Mouse (Mus musculus): ENCODE data around the gene Platr17.
"Not testable (repeated sequence)": the region's sequence is repeated elsewhere in the genome, so short reads cannot be mapped to it uniquely, and the experiment has no call there.

The Platr17 gene

DNA sequence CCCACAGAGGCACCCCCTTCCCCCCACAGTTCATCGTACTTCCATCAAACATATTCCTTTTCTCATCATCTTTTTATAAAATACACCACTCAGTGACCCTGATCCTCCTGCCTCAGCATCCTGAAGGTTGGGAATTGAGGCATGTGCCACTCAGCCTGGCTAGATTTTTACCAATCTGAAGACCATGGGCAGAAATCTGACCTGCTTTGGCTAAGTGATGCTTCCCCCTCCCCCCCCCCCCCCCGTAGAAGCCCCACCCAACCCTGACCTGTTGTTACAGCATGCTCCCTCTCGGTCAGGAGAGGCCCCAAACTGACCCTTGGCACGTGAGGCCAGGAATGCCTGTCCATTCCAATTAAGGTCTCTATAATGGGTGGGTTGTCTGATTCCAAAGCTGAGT, at the start of gene Platr17:
TSS of gene Platr17 (plus strand) at position 301 of the 400 bp plus-strand sequence.
- in situ Hi-C loops (cut with MboI, MseI) = not testable (repeated sequence)

DNA sequence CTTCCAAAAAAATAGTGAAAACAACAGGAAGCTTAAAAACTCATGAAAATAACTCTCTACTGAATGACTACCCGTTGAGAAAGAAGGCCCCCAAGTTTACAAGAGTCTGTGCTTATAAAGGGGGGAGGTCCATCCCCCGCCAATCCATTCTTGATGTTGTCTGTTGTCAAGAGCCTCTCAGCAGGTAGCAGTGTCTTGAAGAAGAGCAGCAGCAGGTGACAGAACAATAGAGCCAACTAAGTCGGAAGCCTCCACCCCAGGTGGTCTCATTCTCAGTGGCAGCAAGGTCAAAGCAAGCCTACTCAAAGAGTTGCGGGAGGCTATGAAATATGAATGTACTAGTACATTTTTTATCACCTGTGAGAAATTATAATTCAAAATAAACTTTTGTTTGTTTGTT, 47.1 kb upstream of the Platr17 start:
- in situ Hi-C loops (cut with MboI, MseI) = no loop called here

DNA sequence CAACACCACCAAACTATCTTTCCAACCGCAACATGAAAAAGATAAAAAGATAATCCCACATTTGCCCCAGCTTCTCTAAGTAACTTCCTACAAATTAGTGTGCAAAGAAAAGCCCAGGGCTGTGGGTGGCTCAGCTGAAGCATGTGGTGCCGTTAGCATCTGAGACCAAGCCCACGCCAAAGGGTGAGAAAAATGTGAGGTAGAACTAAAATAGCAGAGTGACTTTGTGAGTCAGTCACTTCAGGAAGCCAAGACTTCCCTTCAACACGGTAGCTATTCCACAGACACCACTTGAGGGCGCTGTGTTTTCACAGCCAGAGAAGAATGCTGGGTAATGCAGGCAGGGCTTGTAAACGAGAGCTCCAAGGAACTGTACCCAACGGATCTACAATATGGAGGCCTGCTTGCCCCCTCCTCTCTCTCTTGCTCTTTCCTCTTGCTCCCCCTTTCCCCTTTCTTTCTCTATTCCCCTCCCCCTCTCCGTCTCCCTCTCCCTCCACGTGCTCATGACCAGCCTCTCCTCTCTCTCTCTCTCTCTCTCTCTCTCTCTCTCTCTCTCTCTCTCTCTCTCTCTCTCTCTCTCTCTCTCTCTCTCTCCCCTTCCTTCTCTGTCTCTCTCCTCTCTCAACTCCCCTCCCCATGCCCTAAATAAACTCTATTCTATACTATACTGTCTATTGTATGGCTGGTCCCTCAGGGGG, 39.5 kb upstream of the Platr17 start:
- in situ Hi-C loops (cut with MboI, MseI) = no loop called here

DNA sequence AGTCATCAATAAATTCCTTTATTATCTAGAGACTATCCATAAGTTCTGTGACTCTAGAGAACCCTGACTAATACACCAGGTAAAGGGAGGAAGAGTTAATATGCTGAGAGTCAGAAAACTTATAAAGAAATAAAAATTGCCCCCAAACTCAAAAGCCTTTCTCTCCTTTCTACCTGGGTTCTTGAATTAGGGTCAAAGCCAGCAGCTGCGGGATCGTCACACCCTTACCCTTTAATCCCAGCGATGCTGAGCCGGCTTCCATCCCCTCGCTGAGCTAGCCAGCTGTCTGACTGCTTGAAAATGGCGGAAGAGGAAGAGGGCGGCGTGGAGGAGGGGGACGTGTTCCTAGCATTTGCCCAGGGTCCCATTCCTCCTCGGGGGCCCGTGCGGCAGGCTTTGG, 31.4 kb upstream of the Platr17 start, which contains the start of gene Gm7029:
TSS of gene Gm7029 (plus strand) at position 301 of the 400 bp plus-strand sequence.
- in situ Hi-C loops (cut with MboI, MseI) = not testable (repeated sequence)

DNA sequence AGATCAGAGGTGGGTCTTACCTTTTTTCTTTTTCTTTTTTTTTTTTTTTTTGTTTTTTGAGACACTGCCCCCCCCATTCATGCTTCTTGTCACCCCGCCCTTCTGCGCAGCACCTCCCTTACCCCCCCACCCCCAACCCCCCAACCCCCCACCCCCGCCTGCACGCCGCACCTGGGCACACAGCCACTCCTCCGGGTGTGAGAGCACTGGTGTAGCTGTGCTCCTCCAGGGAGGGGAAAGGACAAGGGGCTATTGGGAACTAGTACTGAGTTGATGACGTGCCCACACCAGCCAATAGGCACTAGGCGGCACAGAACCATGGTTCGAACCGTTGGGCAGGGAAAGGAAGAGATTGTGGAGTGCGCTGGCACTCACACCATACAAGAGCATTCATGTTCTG, 30.5 kb upstream of the Platr17 start:
- in situ Hi-C loops (cut with MboI, MseI) = no loop called here

DNA sequence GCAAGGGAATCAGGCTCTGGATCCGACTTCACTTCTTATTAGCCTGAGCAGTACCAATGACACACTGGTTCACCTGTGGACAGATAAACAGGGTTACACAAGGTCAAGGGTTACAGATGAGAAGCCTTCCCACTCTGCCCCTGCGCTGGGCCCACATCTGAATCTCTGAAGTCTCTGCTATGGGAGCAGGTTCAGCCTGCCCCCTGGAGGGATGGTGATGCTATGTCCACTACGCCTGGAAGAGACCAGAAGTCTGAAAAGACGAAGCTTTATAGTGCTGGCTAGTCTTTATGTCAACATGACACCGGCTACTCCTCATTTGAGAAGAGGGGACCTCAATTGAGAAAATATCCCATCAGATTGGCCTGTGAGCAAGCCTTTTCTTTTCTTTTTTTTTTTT, 29.1 kb upstream of the Platr17 start:
- in situ Hi-C loops (cut with MboI, MseI) = not testable (repeated sequence)

DNA sequence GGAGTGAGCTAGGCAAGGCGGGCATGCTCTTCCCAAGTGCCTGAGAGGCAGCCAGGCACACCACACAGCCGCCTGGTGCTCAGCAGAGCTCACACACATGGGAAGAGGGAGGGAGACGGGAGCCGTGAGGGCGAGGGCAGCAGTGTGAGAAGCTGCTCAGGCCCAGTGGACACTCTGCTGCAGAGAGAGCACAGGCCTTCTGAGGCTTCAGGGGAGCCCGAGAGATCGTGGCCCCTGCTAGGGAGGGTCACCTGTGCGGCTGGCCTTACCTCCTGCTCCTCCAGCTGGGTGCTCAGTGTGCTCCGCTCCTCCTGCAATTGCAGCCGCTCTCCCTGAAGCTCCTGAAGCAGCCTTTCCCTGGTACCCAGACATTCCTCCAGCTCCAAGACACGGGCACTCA, 20.6 kb upstream of the Platr17 start:
- in situ Hi-C loops (cut with MboI, MseI) = not testable (repeated sequence)

DNA sequence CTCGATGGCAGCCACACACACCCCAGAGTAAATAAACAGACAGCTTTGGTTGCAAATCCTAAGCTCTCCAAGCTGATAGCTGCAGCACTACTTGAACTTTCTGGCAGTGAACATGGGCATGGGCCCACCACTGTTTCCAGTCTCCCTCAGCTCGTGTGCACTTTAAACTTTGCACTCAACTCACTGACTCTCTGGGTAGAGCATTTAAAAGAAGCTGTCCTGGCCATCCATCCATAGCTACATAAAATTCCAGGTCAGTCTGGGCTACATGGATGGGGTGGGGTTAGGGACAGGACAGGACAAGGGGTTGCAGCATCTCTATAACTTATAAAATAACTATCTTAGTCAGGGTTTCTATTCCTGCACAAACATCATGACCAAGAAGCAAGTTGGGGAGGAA, 17.1 kb upstream of the Platr17 start:
- in situ Hi-C loops (cut with MboI, MseI) = not testable (repeated sequence)

DNA sequence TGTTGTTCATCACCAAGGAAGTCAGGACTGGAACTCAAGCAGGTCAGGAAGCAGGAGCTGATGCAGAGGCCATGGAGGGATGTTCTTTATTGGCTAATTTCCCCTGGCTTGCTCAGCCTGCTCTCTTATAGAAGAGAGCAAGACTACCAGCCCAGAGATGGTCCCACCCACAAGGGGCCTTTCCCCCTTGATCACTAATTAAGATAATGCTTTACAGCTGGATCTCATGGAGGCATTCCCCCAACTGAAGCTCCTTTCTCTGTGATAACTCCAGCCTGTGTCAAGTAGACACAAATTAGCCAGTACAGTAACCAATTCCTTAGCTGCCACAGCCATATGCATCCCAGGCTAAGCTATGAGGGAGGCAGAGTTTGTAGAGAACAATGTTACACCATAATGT, 16.7 kb upstream of the Platr17 start:
- in situ Hi-C loops (cut with MboI, MseI) = not testable (repeated sequence)

DNA sequence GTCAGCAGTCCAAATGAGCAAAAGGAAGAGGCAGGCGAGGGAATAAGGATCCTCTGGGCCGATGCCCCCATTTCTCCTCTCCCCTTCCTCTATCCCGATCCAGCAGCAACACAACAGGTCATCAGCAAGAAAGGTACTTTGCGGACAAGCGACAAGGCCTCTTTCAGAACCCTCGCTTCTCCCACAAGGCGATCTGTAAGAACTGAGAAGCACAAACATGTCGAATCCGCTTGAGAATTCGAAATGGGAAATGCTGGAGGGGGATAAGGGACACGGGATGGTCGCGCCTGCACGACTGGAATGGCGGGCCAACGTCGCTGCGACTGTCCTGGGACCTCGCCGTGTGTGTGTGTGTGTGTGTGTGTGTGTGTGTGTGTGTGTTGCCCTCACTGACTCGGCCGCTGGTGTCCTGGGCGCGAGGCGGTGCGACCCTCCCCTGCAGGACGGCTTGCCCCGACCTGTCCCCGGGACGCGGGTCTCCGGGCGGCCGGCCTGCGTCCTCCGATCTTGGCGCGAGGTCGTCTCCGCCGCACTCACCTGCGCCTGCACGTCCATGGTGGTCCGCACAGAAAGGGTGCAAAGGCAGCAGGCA, 14.9 kb upstream of the Platr17 start:
- in situ Hi-C loops (cut with MboI, MseI) = not testable (repeated sequence)

DNA sequence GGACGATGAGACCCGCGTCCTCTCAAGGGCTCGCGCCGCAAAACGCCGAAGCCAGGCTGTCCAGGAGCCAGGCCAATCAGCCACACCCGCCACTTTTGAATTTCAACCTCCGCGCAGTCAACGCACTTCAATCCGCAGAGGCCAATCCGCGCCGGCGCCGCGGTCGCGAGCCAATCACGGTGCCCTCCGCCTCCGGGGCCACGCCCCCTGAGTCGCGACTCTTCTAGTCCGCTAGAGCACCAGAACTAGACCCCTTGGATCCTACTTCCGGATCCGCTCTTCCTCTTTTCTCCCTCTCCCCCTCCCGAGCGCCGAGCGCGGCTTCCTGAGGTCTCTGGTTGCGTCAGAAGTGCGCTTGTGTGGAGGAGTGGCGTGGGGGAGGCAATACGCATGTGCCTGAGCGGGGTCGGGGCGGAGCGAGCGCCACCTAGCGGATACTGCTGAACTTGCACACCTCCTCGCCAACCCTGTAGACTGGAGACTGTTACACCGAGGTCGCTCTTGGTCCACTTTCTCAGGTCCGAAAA, 14.3 kb upstream of the Platr17 start, which contains the start of gene Kifc1:
TSS of gene Kifc1 (minus strand) at position 129 of the 527 bp plus-strand sequence.
- in situ Hi-C loops (cut with MboI, MseI) = no loop called here

DNA sequence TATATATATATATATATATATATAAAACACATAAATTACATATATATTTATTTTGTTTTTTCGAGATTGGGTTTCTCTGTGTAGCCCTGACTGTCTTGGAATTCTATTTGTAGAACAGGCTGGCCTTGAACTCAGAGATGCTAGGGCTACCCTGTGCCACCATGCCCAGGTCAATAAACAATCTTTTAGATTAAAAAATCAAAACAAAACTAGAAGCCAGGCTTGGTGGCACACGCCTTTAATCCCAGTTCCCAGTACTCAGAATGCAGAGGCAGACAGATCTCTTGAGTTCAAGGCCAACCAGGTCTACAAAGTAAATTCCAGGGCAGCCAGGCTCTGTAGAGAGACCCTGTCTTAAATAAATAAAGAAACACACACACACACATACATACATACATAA, 13.6 kb upstream of the Platr17 start:
- in situ Hi-C loops (cut with MboI, MseI) = no loop called here

DNA sequence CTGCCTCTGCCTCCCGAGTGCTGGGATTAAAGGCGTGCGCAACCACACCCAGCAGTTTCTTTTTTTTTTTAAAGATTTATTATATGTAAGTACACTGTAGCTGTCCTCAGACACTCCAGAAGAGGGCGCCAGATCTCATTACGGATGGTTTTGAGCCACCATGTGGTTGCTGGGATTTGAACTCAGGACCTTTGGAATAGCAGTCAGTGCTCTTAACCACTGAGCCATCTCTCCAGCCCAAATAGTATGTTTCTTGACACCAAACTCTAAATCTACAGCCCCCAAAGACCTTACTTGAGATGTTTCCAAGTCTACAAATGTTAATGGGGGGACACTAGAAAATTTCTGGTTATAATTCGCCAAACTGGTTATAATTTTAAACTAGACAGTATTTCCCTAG, 13.0 kb upstream of the Platr17 start:
- in situ Hi-C loops (cut with MboI, MseI) = not testable (repeated sequence)

DNA sequence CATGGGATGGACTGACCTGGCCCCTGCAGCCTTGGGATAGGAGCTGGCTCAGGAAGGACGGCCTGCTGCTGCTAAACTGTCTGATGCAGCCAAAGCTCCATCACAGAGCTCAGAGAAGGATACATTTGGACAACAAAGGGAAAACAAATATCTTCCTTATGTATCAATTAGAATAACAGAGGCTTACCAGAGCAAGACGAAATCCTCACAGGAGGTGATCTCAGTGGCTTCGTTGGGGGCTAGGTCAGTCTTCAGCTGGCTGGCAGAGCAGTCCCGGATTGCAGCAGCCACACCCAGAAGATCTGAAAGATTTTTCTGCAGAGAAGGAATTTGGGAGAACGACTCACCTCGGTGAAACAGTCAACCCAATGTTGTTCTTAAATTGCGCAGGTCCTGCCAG, 12.5 kb upstream of the Platr17 start:
- in situ Hi-C loops (cut with MboI, MseI) = no loop called here

DNA sequence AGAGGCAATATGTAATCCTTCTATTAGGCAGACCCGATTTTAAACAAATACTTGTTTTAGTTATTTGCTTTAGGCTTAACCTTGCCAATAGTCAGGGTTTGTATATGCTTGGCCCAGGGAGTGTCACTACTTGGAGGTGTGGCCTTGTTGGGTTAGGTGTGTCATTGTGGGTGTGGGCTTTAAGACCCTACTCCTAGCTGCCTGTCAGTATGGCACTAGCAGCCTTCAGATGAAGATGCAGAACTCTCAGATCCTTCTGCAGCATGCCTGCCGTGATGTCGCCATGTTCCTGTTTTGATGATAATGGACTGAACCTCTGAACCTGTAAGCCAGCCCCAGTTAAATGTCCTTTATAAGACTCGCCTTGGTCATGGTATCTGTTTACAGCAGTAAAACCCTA, 11.9 kb upstream of the Platr17 start:
- in situ Hi-C loops (cut with MboI, MseI) = not testable (repeated sequence)

DNA sequence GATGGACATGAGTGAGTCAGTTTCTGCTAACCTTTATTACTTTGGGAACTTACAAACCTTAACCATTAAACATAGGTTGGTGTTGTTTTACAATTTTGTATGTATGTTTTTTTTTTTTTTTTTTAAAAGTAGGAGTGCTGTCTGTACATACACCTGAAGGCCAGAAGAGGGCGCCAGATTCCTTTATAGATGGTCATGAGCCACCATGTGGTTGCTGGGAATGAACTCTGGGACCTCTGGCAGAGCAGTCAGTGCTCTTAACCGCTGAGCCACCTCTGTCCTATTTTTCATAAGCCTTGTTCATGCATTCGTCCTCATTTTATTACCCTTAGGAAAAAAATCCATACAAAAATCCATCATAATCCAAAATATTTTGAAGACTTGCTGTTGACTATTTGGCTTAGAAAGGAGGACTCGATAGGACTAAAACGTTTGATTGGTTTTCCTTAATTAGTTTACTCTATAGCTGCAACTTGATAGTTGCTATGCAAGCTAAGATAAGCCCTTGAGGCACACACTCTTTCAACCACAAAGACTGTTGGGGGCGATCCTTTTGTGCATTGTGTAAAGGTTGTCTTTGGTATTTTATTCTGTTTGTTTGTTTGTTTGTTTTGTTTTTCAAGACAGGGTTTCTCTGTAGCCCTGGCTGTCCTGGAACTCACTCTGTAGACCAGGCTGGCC, 7.7 kb upstream of the Platr17 start:
- in situ Hi-C loops (cut with MboI, MseI) = no loop called here

DNA sequence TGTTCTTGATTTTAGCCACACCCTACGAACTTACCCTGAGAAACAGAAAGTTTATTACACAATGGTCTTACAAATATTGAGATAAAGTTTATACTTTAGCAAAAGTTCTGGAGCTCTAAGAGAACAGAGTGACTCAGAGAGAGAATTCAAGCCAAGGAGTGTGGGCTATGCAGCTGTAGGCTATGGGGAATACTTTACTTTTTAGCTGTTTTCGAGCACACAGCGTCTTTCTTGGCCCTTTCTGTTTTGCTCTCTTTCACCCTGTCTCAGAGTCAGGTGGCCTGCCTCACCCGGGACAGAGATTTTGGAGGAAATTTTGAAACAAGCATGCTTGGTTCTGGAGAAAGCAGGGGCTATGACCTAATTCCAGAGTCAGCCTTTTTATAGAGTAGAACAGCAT, 6.7 kb upstream of the Platr17 start:
- in situ Hi-C loops (cut with MboI, MseI) = not testable (repeated sequence)

DNA sequence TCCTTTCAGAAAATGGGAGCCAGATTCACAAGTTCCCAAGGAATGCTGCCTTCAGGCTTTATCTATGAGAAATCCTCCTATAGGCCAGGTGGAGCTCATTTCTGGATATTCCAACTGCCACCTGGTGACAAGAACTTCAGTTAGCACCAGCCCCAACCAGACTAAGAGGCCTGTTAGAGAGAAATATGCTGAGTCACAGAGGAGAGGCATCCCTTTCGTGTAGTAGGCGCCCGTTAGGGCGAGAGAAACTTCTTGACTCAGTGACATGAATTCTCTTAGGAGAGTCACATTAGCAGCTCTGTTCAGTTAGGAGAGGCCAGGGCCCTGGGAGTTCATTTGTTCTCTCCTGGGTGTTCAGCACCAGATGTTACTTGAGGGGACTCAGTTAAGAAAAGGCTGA, 5.3 kb upstream of the Platr17 start:
- in situ Hi-C loops (cut with MboI, MseI) = no loop called here

DNA sequence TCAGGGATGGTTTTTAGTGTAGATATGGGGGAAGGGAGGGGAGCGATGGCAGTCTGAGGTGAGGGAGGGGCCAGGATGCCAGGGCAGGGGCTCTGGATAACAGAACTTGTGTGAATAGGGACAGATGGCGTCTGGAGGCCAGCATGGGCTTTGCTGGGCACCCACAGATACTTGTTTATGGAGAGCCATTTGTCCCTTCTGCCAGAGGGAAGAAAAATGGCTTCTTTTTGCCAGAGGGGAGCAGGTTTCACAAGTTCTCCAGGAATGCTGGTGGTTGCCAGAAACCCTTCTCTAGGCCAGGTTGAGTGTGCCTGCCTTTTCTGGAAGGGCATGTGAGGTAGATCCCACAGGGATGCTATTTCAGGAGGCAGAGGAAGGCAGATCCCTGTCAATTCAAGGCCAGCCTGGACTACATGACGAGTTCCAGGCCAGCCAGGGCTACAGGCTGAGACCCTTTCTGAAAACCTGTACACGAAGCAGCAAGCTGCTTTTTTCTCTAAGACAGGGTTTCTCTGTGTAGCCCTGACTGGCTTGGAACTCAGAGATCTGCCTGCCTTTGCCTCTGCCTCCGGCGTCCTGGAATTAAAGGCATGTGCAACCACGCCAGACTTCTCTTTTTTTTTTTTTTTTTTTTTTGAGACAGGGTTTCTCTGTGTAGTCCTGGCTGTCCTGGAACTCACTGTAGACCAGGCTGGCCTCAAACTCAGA, 4.5 kb upstream of the Platr17 start:
- in situ Hi-C loops (cut with MboI, MseI) = no loop called here

DNA sequence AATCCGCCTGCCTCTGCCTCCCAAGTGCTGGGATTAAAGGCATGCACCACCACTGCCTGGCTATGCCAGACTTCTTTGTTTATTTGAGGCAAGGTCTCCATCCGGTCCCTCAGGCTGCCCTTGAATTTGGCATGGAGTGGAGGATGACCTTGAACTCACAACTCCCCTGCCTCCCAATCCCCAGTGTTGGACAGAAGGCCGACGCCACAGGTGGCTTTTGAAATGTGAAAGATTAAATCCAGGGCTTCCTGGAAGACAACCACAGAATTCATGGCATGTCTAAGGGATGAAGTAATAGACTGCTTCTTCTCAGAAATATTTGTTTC, 4.0 kb upstream of the Platr17 start:
- in situ Hi-C loops (cut with MboI, MseI) = no loop called here

DNA sequence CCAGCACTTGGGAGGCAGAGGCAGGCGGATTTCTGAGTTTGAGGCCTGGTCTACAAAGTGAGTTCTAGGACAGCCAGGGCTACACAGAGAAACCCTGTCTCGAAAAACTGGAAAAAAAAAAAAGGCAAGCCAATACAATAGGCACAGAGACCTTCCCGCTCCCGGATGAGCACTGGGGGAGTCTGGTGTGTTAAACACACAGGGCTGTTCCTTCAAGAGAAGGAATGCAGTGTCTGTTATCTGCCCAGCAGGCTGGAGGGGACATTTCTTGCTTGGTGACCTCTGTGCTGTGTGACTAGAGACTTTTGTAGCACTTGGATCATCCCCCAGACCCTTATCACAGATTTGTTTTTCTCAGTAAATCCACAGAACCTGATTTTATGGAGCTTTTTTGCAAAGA, 3.3 kb upstream of the Platr17 start:
- in situ Hi-C loops (cut with MboI, MseI) = no loop called here

DNA sequence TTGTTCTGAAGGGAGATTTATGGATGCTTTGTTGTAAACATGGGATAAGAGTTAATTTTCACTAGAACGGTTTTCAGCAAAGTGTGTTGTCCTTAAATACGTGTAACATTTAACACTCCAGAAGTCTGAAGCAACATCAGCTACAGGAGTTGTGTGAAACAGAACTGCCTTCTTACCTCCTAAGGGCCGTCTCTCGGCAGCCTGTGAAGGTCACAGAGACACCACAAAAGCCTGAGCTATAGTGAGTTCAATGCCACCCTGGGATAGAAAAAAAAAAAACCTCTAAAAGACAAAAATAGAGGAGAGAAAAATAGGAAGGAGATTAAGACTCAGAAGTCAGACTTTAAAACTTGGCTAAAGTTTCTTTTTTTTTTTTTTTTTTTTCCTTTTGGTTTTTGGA, 2.9 kb upstream of the Platr17 start:
- in situ Hi-C loops (cut with MboI, MseI) = no loop called here

Data from T-helper 1 cell (primary cell).